Mouse (Mus musculus) c-Kit-positive CD71-positive TER-119-positive erythroid progenitor cells, embryonic 14.5 days (primary cell): ENCODE measurements around the gene Ift43.

Experiments
- DNase-seq: peaks from one replicate; pipeline ENCODE4 v3.0.0-alpha.2; 2013; ENCODE audit warnings: low spot score

Gene Ift43

DNA sequence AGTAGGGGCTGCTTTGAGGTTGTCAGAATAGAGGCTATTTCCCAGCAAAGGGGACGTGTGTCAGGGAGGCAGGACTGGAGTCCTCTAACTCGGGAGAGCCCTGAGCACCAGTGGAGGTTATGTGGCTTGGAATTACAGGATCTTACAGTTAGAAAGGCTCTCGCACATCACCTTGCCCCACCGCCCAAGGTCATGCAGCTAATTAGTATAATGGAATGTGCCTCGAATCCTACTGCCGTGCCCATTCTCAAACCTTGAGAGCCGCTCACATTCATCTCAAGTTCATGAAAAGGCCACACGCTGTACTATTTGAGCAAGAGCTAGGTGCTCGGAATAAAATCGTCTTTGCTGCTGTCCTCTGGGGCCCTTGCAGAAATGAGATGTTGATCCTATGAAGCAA is 47.4 kb downstream of the Ift43 start:
- no peak for DNase-seq

DNA sequence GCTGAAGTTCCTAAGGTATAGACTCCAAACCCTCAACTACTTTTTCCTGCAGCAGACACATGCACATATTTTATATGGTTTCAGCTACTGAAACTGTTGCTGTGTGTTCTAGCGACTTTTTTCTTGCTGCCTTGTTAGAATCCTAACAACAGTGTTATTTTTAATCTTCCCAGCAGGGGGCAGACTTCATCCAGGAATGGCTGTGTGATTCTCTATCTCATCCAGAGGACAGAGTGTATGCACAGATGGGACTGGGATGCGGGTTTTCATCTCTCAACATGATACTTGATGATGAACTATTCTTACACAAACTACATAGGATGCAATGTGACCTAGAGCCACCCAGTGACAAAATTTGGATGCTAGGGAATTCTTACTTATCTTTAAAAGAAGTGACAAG is 50.5 kb downstream of the Ift43 start:
- peak; percentile 45 for DNase-seq

DNA sequence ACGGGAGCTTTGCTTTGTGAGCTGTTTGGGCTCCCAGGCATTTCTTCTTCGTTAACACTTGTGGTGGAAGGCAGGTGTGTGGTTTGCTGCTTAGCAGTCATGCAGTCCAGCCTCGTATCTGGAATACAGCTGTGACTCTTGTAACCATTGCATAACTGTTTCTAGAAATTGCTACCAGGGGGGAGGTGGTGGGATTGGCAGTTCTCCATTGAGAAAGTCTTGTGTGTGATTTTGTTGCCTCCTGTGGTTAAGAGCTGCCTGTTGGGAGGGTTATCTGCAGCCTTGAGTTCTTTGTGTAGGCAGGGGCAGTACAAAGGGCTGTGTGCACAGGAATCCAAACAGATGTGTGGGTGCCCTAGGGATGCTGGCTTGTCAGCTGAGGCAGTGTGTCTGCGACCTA is 53.4 kb downstream of the Ift43 start:
- no peak for DNase-seq

DNA sequence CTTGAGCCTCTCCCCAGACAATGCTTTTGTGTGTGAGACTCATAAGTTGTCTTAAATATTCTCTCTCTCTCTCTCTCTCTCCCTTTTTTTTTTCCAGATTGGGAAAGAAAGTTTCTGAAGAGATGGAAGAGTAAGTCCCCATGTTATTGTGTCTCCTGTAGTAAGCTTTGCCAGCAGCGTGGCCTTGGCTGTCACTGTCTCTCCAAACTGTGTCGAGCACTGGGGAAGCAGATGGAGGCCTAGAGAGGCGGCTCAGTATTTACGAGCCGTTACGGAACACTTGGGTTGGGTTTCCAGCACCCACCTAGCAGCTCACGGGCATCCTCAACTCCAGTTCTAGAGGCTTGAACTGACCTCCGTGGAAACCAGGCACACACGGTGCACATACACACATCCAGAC is 56.4 kb downstream of the Ift43 start:
- DNase-seq = no peak

DNA sequence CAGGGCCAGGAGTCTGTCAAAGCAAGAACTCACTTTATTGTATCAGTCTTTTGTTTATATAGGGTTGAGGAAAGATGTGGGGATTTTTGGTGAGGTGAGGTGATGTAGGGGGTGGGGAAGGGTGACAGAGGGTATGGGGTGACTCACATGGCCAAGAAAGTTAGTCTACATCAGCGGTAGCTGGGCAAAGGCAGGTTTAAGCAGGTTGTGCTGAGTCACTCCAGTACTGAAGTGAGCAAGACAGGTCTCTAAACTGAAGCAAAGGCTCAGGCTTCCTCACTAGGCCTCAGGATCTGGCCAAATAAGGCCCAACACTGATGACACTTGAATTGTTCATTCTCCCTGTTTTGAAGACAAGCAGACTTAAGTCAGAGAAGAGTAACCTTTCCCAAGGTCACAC is 60.0 kb downstream of the Ift43 start:
- no peak for DNase-seq

GRCm38 (mm10) chr12:86146246-86146645 is 63.9 kb downstream of the Ift43 start:
- DNase-seq = no peak

GRCm38 (mm10) chr12:86148271-86148670 is 65.9 kb downstream of the Ift43 start:
- DNase-seq = no peak

GRCm38 (mm10) chr12:86149087-86149486 is 66.7 kb downstream of the Ift43 start:
- no peak for DNase-seq

- no peak for DNase-seq
Observed at GRCm38 (mm10) chr12:86151941-86152340, 69.6 kb downstream of the Ift43 start.

GRCm38 (mm10) chr12:86153213-86153957 is 71.0 kb downstream of the Ift43 start:
- no peak for DNase-seq

DNA sequence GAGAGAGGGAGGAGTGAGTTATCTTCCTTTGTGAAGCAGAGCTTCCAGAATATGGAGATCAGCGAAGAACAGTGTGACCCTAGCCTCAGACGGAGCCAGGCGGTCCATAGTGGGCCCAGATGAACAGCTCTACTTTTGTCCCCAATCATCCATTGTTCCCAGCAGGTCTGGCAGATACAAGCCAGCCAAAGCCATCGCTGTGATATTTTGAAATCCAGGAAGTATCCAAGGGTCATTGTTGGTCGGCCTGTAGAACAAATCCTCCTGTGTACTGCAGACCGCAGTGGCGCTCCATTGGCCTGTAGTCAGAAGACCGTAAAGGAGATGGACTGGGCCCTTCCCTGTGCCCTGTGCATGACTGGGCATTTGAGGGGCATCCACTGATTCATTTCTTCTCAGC is 72.8 kb downstream of the Ift43 start:
- DNase-seq = no peak

GRCm38 (mm10) chr12:86157166-86157565 is 74.8 kb downstream of the Ift43 start:
- no peak for DNase-seq

GRCm38 (mm10) chr12:86157894-86158444 is 75.6 kb downstream of the Ift43 start:
- DNase-seq = no peak

DNA sequence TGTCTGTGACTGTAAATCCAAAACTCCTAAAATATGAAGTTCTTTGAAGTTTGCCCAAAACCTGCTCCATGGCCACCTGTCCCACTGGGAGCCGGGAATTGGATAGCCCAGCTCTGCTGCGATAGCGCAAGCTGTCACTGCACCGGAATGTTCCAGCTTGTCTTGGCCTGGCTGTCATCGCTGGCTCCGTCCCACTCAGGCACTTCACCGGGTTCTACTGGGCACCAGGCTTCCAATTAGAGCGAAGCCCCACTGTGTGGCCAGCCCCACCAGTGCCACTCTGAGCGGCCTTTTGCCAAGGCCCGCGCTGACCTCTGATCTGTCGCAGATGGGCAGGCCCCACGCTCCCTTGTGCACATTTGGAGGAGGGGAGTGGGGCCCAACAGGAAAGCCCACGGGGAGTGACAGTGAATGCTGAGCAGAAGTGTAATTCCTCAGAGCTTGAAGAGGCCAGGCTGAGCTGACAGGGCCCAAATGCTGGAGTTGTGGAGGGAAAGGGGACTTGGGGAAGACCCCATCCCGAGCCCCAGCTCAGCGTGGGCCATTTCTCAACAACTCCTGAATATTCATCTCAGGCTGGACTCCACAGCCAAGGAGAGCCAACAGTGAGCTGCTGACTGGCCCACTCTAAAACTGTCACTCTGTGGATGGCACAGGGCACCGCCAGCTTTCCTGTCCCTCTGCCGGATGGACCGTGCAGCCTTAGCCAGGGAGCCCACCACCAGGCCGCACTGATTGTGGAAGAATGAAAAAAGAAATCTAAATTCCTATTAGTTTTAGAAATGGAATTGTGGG is 76.5 kb downstream of the Ift43 start:
- no peak for DNase-seq

GRCm38 (mm10) chr12:86161436-86161835 is 79.1 kb downstream of the Ift43 start:
- no peak for DNase-seq

GRCm38 (mm10) chr12:86161942-86162341 is 79.6 kb downstream of the Ift43 start:
- DNase-seq = no peak

GRCm38 (mm10) chr12:86162890-86163816 is 80.8 kb downstream of the Ift43 start:
- no peak for DNase-seq

DNA sequence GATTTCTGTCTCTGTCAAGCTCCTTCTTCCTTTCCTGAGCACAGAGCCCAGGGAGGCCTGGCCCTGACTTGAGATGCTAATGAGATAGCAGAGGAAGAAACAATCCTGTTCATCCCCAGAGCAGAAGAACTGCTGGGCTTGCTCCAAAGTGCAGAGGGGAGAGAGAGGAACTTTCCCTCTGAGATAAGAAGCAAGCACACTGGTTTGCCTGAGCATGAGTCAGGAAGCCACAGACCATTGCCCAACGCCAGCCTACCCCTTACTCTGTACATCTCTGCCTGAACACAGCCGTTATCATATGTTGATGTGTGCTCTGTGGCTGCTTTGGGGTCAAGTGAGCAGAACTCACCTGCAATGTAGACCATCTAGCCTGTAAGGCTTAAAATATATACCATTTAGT is 83.9 kb downstream of the Ift43 start:
- no peak for DNase-seq

GRCm38 (mm10) chr12:86167075-86167474 is 84.7 kb downstream of the Ift43 start:
- no peak for DNase-seq

GRCm38 (mm10) chr12:86168712-86169111 is 86.4 kb downstream of the Ift43 start:
- no peak for DNase-seq

- no peak for DNase-seq
Observed at GRCm38 (mm10) chr12:86169195-86169594, 86.9 kb downstream of the Ift43 start.

- DNase-seq = no peak
Observed at GRCm38 (mm10) chr12:86173314-86173713, 91.0 kb downstream of the Ift43 start.
